Mouse (Mus musculus): ENCODE results near the gene Ercc1.

DNA sequence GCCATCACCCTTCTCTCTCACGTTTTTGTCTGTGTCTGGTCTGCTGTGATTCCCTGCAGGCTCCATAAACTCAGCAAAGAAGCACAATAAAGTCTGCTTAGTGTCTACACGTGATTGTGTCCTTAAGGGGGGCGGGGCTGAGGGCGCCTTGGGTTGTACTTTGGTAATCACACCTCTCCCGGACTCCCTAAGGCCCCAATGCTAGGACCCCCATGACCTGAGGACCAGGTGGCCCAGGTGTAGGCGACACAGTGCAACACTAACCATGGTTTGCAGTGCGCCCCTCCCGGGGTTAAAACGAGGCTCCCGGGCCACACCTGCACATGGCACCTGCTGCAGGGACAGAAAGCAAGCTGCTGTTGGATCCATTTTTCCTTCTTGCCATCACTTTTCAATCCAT, 3.3 kb upstream of the Ercc1 start:
- no peak for TF ChIP-seq CTCF (IDR thresholded peaks at IDR 0.05; ENCODE audit: low read depth)
- TF ChIP-seq EP300 (optimal IDR thresholded peaks at IDR 0.05) = no peak

Measured in stomach, postnatal 0 days (tissue).